Mouse (Mus musculus): ENCODE results near the gene Frat2.
A peak's percentile ranks its signal among the peaks of the same experiment; 100 is the strongest.

The Frat2 gene

GRCm38 (mm10) chr19:41818749-41819148 lies 29.2 kb downstream of the Frat2 start:
- DNase-seq (ENCODE audit: low spot score) = no peak

GRCm38 (mm10) chr19:41817325-41817724 lies 30.6 kb downstream of the Frat2 start:
- no peak for DNase-seq (ENCODE audit: low spot score)

GRCm38 (mm10) chr19:41816915-41817314 lies 31.0 kb downstream of the Frat2 start:
- no peak for DNase-seq (ENCODE audit: low spot score)

GRCm38 (mm10) chr19:41816410-41816809 lies 31.5 kb downstream of the Frat2 start:
- no peak for DNase-seq (ENCODE audit: low spot score)

- DNase-seq (ENCODE audit: low spot score) = no peak
Observed at GRCm38 (mm10) chr19:41813374-41813773, 34.6 kb downstream of the Frat2 start.

GRCm38 (mm10) chr19:41812525-41812924 lies 35.4 kb downstream of the Frat2 start:
- DNase-seq (ENCODE audit: low spot score) = no peak

GRCm38 (mm10) chr19:41810074-41810473 lies 37.9 kb downstream of the Frat2 start:
- no peak for DNase-seq (ENCODE audit: low spot score)

- DNase-seq (ENCODE audit: low spot score) = no peak
Observed at GRCm38 (mm10) chr19:41808104-41808634, 39.8 kb downstream of the Frat2 start.

GRCm38 (mm10) chr19:41807497-41807896 lies 40.4 kb downstream of the Frat2 start:
- no peak for DNase-seq (ENCODE audit: low spot score)

- no peak for DNase-seq (ENCODE audit: low spot score)
Observed at GRCm38 (mm10) chr19:41805831-41806230, 42.1 kb downstream of the Frat2 start.

GRCm38 (mm10) chr19:41803322-41803721 lies 44.6 kb downstream of the Frat2 start:
- no peak for DNase-seq (ENCODE audit: low spot score)

- DNase-seq (ENCODE audit: low spot score) = peak; percentile 92
Observed at GRCm38 (mm10) chr19:41801742-41802369, 46.1 kb downstream of the Frat2 start, which contains the start of gene Arhgap19. Arhgap19 (minus strand) TSS chr19:41802047.

- DNase-seq (ENCODE audit: low spot score) = no peak
Observed at GRCm38 (mm10) chr19:41800986-41801741, 46.8 kb downstream of the Frat2 start.

- DNase-seq (ENCODE audit: low spot score) = no peak
Observed at GRCm38 (mm10) chr19:41800451-41800850, 47.5 kb downstream of the Frat2 start.

- DNase-seq (ENCODE audit: low spot score) = no peak
Observed at GRCm38 (mm10) chr19:41797536-41797935, 50.4 kb downstream of the Frat2 start.

- no peak for DNase-seq (ENCODE audit: low spot score)
Observed at GRCm38 (mm10) chr19:41796789-41797327, 51.1 kb downstream of the Frat2 start.

GRCm38 (mm10) chr19:41796148-41796760 lies 51.7 kb downstream of the Frat2 start:
- DNase-seq (ENCODE audit: low spot score) = no peak

Measured in urinary bladder, postnatal 14 days (tissue).